Mouse (Mus musculus): ENCODE measurements around the gene Rnf208.

DNA sequence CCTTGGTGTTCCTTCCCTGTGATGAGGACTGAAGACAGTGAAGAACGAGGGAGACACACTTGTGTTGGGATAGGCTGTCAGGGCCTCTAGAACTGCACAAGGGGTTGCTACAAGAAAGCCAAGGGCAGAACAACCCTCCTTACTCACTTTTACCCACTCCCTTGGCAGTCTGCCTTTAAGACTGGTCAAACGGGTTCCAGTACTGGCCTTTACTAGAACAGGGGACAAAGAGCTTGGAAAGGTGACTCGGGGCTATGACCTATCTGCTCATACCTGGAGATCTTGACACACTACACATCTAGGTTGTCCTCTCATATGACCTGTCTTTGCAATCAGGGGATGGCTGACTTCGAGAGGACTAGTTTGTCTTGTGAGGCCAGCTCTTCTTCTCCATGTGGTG, 4.5 kb upstream of the Rnf208 start:
- no peak for TF ChIP-seq CTCF (IDR thresholded peaks at IDR 0.05; ENCODE audit: low read depth, low read length)
- no peak for TF ChIP-seq POLR2A (IDR thresholded peaks at IDR 0.05; ENCODE audit: extremely low read depth, insufficient read depth, low read length)

All from liver, adult 2 months (tissue).